Mouse (Mus musculus) gastrocnemius, postnatal 25 days (tissue): Measurements from ENCODE around the gene Dock11. TPM values are rescaled to one million over a fixed set of nuclear protein-coding genes. Genes with fewer than 3 reads are reported as not detected.

Experiments
- DNase-seq: peaks from one replicate; pipeline ENCODE4 v3.0.0; 2022
- total RNA-seq, 2 experiments: library from RNA; stranded (reverse); gene quantifications; 1 replicate in 1 of 2; 2 replicates in 1 of 2; pipeline ENCODE4 v1.2.3; 2021

Gene Dock11
- total RNA-seq, 2 experiments from 2014 or later = 3.0 to 3.9 TPM

- DNase-seq = no peak
Observed at GRCm38 (mm10) chrX:36101318-36101717, 212.7 kb downstream of the Dock11 start.

GRCm38 (mm10) chrX:36108601-36109000, 220.0 kb downstream of the Dock11 start:
- DNase-seq = no peak

- DNase-seq = peak; percentile 25
Observed at GRCm38 (mm10) chrX:36111622-36112421, 223.2 kb downstream of the Dock11 start, which contains the start of gene Il13ra1. Gene Il13ra1, plus strand, starts transcription at chrX:36112110.

- DNase-seq = no peak
Observed at GRCm38 (mm10) chrX:36112422-36112750, 223.8 kb downstream of the Dock11 start.

DNA sequence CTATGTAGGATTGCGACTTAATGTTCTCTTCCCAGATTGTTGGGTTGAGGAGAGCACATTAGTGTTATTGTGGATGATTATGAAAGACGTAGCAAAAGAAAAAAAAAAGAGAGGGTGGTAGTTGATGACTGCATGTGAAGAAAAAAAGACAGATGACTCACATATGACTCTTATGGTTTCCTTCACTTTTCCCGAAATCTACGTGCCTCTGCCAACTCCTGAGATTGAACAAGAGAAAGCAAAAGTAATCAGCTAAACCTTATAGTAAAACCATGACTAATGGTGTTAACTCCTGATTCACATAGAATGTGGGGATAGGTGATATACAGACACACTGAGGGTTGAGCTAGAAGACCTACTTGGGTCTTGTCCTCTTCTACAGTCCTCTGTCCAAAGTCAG, 226.5 kb downstream of the Dock11 start:
- no peak for DNase-seq

Other genes starting within 250 kb of the Dock11 start
- 1 to 10 TPM; 2.1 to 2.2 TPM for gene Il13ra1, start 223.3 kb downstream of the Dock11 start, total RNA-seq